Mouse (Mus musculus): ENCODE measurements around the gene Cldn4. TPM values are rescaled to one million over a fixed set of nuclear protein-coding genes. Genes with fewer than 3 reads are reported as not detected.
"Not testable (repeated sequence)": the region's sequence is repeated elsewhere in the genome, so short reads cannot be mapped to it uniquely, and the experiment has no call there.

The Cldn4 gene
- total RNA-seq, 2 experiments from 2014 or later, result 0.84 TPM; not detected in 1

DNA sequence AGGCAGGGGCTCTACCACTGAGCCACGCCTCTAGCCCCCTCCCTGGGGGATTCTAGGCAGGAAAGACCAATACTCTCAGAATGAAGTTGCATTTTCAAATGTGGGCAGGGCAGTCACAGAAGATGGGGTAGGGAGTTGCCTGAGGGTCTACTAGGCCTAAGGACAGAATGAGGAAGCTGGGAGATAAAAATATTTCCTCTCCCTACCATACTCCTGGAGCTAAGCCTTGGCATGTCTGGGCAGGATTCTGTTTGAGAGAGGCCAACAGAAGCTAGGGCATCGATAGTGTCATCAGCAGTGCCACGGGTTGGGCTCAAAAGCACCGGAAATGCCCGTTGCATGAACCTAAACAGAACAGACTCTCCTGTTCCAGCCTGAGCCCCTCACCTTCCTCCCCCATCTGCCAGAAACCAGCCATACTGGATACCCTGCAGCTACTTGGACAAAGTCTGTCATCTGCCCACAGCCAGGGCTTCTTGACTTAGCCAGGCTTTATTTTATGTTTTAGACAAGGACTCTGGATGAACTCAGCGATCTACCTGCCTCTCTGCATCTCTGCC lies 10.0 kb downstream of the Cldn4 start:
- ATAC-seq (replicated peaks; ENCODE audit: low FRiP score, poor library complexity, severe bottlenecking), result no peak

DNA sequence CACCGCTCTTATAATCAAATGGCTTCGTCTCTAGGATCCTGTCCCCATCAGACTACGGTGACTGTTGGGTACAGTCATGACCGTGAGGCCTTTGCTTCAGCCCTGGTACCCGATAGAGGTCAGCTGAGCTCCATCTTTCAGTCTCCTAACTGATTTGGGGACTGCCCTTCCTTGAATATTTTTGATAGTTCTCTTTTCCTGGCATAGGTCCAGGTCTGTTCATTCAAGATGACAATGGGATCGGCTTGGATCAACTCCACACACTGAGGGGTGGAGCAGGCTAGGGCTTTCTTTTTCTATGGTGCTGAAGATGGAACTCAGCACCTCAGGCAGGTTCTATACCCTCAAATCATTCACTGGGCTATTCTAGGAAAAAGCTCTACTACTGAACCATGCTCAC lies 10.7 kb downstream of the Cldn4 start:
- no peak for ATAC-seq (replicated peaks; ENCODE audit: low FRiP score, poor library complexity, severe bottlenecking)

DNA sequence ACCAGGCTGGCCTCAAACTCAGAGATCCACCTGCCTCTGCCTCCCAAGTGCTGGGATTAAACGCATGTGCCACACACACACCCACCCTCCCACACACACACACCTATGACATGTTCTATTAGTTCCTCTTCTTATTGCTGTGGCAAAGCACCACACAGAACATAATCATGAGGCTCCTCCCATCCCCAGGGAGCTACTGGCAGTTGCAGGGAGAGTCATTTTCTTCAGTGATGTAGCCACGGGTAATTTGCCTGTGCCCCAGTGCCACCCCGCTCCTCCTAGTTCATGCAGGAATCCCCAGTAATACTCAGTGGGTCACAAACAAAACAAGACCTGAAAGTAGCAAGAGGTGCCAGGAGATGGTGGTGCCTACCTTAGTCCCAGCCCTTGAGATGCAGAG lies 12.1 kb downstream of the Cldn4 start:
- no peak for ATAC-seq (replicated peaks; ENCODE audit: low FRiP score, poor library complexity, severe bottlenecking)

DNA sequence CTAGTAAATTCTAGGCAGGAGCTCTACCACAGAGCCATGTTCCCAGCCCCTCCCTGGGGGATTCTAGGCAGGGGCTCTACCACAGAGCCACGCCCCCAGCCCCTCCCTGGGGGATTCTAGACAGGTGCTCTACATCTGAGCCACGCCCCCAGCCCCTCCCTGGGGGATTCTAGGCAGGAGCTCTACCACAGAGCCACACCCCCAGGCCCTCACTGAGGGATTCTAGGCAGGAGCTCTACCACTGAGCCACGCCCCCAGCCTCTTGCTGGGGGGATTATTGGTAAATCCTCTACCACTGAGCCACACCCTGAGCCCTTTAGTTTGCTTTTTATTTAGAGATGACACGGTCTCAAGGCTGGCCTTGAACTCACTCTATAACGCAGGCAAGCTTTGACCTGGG lies 13.0 kb downstream of the Cldn4 start:
- ATAC-seq (replicated peaks; ENCODE audit: low FRiP score, poor library complexity, severe bottlenecking), result not testable (repeated sequence)

DNA sequence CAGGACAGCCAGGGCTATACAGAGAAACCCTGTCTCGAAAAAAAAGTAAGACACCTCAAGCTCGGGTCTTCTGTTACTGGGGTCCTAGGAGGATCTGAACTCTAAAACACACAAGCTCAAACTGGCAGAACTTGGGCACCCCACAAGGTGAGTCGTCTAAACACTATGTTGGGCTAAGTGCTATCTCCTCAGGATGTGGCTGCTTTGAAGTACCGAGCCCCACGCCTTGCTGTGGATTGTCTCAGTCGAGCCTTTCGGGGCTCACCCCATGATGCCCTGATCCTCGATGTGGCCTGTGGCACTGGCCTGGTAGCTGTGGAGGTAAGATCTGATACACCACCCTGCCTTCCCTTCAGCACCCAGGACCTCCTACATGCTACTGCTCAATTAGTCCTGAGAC lies 13.5 kb downstream of the Cldn4 start:
- ATAC-seq (replicated peaks; ENCODE audit: low FRiP score, poor library complexity, severe bottlenecking), result no peak

DNA sequence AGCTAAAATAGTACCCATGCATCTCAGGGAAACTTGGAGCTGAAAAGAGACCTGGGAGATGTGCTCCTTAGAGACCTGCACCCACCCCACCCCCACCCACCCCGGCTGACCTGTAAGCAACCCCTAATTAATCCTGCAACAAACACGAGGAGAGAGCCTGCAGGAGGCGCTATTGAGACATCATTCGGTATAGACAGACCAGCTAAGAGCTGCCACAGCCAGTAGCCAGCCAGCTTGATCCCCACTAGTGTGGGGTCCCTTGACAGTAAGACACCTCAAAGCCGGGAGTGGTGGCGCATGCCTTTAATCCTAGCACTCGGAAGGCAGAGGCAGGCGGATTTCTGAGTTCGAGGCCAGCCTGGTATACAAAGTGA lies 13.8 kb downstream of the Cldn4 start:
- peak; percentile 64 for ATAC-seq (replicated peaks; ENCODE audit: low FRiP score, poor library complexity, severe bottlenecking)

DNA sequence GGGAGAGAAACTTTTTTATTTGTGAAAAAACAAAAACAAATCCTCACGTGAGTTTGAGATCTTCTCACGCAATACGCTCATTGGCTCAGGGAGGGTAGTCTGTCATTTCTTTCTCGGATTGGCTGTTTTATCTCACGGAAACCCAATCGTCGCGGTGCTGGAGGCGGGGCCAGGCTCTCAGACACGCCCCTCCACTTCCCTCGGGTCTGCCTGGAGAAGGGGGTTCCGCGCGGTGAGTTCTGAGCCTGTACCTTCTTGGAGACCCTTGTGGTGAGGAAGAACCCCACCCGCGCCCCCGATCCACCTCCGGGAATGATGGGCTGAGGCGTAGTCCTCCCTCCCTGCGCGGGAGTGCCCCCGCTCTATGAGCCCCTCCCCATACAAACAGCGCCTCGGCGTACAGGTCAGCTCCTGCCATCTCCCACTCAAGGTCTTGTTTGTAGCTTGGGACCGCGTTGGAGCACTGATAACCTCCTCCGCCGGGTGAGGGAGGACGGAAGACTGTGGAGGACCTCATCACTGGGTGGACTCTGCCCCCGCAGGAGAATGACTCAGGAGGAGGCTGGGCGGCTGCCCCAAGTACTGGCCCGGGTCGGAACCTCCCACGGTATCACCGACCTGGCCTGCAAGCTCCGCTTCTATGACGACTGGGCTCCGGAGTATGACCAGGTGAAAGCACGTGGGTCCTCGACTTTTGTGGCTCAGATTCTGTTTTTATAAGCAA lies 14.4 kb downstream of the Cldn4 start, which contains the start of gene Mettl27:
Gene Mettl27, plus strand, starts transcription at position 190 of the 724 bp plus-strand sequence.
- ATAC-seq (replicated peaks; ENCODE audit: low FRiP score, poor library complexity, severe bottlenecking), result peak; percentile 94

DNA sequence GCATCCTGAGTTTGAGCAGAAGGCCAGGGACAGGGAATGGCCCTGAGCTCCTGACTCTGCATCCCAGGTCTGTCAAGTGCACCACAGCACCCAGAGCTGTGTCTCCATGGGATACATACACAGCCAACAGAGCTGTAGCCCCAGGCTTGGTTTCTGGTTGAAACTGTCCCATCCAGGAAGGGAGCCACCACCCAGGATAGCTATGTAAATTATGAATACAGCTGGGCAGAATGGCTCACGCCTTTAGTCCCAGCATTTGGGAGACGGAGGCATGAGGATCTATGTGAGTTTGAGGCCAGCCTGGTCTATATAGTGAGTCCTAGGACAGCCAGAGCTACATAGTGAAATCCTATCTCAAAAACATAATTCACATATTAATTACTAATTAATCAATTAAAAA lies 16.7 kb downstream of the Cldn4 start:
- ATAC-seq (replicated peaks; ENCODE audit: low FRiP score, poor library complexity, severe bottlenecking), result no peak

DNA sequence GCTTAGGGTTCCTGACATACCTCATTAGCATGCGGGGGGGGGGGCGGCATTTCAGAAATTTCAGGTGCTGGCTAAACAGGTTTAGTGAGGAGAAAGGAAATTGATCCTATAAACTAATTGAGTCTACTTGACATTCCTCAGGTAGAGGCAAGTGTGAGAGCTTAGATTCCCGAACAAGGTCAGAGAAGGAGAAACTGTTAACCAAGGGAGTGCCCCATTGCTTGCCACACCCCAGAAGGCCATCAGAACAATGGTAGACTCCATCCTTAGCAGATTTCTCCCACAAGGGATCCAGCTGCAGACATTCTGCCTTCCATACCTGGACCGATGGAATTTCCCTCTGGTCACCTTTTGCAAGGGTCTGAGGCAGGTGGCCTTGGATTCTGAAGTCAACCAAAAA lies 20.0 kb downstream of the Cldn4 start:
- ATAC-seq (replicated peaks; ENCODE audit: low FRiP score, poor library complexity, severe bottlenecking), result no peak

DNA sequence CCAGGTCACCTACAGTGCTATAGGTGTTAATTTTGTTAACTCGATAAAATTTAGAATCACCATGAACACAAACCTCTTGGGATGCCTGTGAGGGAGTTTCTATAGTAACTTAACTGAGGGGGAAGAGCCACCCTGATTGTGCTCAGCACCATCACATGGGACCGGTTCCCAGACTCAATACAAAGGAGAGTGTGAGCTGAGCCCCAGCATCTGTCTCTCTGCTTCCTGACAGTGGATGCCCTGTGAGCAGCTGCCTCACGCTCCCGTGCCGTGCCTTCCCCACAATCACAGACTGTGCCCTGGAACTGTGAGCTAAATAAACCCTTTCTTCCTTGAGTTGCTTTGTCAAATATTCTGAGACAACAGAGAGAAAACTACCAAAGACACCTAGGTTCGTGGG lies 23.6 kb downstream of the Cldn4 start:
- ATAC-seq (replicated peaks; ENCODE audit: low FRiP score, poor library complexity, severe bottlenecking), result no peak

DNA sequence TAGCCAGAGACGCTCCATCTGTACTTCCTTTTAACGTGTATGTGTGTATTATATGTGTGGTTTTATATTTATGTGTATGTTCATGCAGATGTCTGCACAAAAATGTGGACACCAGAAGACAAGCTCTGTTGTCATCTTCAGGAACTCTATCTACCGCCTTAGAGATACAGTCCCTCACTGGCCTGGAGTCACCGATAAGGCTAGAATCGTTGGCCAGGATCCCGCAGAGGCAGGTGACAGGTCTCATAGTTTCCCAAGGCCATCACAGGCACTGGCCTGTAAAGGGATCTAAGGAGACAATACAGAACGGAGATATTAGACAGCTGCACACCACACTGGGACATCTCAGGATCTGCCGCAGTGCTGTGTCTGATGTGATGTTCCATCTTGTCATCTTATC lies 25.6 kb downstream of the Cldn4 start:
- ATAC-seq (replicated peaks; ENCODE audit: low FRiP score, poor library complexity, severe bottlenecking), result peak; percentile 61

DNA sequence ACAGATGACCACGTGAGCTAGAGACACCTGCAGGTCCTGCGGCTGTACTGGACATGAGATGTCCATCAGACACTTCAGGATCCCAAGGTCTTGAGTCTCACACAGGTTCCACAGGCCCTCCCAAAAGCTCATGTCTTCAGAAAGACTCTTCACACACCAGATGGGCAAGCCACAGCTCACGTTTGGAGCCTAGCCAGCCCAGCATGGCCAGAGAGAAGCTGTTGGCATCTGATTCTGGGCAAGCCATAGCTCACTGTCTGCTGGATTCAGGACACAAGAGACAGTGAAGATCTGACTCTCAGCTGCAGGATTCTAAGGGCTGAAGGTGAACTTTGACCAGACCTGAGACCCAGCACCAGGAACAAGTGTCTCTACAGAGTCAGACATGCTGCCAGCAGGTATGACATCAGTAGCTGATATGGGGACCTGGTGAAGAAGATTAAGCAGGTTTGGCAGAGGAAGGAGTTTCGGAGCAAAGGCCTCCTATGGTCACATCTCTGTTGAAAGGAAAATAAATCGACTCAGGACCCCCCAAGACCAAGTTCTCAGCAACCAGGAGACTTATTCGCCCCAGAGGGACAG lies 26.5 kb downstream of the Cldn4 start:
- ATAC-seq (replicated peaks; ENCODE audit: low FRiP score, poor library complexity, severe bottlenecking), result peak; percentile 32

DNA sequence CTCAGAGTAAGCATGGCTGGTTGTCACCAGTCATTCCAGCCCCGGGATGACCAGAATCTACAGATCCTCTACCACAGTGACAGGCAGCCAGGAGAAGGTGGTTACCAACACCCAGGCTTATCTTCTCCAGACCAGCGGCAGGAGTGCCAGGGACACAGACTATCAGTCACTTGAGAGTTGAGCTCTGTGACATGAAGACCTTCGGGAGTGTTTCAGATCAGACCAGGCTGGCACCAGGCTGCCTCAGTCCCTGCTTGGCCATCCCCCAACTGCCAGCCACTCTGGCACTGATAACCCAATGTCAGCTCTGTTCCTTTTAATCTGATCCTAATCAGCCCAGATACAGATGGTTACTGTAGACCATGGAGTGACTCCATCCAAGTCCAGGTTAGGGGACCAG lies 27.6 kb downstream of the Cldn4 start:
- peak; percentile 65 for ATAC-seq (replicated peaks; ENCODE audit: low FRiP score, poor library complexity, severe bottlenecking)

DNA sequence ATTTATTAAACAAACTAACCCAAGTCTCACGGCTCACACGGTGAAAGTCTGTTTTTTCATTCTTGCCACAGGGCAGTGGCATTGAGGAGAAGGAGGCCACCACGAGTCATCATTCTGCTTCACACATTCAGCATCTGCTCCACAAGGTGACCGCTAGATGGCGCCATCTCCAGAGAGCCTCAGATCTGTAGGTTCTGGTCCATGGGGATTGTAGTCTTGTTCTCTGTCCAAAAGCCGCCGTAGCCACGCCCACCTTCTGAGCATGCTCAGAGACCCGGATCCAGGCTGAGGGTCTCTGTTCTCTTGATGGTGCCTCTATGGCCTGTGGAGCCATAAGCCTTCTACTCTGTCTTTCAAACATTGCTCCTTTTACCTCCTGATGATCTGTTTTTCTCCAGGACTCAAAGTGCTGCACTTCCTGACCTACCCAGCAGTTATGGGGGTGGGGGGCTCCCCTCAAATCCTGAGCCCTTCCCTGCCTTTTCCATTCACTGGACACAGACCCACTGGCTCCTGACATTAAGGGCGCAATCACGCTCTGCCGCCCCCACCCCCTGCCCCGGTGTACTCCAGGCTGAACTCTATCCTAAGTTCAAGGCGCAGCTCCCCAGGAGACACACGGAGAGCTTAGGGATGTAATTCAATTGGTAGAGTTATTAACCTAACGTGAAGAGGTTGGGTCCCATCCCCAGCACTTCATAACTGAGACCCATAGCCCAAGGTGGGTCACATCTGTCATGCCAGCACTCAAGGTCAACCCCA lies 28.5 kb downstream of the Cldn4 start:
- ATAC-seq (replicated peaks; ENCODE audit: low FRiP score, poor library complexity, severe bottlenecking), result peak; percentile 18

DNA sequence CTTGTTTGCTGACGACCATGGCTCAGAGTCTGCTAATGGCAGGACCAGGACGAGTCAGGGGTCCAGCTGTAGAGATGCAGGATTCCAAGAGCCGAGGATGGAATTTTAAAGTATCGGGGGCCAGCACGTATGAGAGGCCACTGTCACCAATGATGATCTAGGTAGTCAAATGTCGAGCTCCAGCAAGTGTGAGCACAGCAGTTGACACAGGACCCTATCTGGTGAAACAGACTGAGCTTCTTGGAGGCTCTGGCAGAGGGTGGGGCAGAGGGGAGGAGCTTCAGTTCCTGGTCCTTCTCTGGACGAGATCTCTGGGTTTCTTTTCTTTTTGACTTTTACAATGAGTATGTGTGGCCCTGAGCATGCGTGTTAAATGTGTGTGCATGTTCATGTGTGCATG lies 31.4 kb downstream of the Cldn4 start, which contains the start of gene Cldn13:
Gene Cldn13, minus strand, starts transcription at position 216 of the 400 bp plus-strand sequence.
- peak; percentile 47 for ATAC-seq (replicated peaks; ENCODE audit: low FRiP score, poor library complexity, severe bottlenecking)

DNA sequence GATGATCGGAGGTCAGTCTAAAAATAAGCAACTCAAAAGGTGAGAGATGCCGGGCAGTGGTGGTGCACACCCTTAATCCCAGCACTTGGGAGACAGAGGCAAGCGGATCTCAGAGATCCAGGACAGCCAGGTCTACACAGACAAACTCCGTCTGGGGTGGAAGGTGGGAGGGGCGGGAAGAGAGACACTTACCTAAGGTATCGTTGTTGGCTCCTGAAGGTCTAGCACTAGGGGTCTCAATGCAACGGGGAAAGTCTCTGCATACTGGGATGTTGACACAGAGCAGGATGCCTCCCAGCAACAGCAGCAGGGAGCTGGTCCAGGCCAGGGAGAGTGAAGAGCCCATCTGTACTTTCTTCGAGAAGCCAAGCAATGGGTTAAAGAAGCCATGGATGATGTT lies 32.2 kb downstream of the Cldn4 start:
- ATAC-seq (replicated peaks; ENCODE audit: low FRiP score, poor library complexity, severe bottlenecking), result no peak

DNA sequence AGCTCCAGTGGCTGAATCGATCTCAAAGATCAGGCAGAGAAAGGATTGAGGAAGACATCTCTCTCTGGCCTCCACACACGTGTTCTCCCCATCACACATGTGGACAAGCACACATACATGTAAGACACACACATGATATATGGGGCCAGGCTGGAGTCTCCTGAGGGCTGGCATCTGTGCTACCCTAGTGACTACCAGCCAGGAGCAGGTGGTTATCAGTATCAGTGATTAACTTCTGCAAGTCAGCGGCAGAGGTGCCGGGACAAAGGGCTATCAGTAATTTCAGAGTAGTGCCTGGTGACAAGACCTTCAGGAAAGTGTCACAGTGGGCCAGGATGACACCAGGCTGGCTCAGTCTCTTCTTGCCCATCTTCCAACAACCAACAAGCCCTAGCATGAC lies 33.0 kb downstream of the Cldn4 start:
- ATAC-seq (replicated peaks; ENCODE audit: low FRiP score, poor library complexity, severe bottlenecking), result peak; percentile 67

DNA sequence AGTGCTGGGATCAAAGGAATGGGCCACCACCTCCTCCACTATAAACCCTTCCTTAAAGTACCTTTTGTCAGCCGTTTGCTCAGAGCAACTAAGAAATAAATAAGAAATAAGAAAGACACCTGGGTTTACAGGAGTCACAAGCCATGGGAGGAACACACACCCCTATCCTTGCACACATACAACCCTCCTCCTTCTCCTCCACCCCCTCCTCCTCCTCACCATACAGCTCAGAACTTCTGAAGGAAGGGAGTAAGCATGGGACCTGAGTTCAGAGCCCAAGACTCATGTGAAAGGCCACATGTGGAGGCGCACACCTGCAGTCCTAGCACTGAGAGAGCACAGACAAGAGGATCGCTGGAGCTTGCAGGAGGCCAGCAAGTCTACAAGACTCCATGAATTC lies 33.4 kb downstream of the Cldn4 start:
- ATAC-seq (replicated peaks; ENCODE audit: low FRiP score, poor library complexity, severe bottlenecking), result peak; percentile 3; the same call in 1 of the 2 replicates

DNA sequence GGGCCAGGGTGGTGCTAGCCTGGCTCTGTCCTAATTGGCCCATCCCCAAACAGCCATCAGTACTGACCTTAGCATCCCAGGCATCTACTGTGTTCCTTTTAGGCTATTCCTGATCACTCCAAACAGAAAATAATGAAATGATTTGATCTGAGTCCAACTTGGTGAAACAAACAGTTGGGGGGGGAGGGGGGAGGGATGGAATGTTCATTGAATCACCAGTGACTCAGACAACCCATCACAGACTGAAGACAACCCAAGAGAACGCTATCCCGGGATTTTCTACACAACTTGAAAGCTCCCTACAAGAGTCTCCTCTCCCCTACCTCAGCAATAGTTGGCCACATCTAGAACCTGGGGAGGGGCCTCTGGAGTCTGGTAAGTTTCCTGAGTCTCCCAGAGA lies 34.8 kb downstream of the Cldn4 start:
- no peak for ATAC-seq (replicated peaks; ENCODE audit: low FRiP score, poor library complexity, severe bottlenecking)

DNA sequence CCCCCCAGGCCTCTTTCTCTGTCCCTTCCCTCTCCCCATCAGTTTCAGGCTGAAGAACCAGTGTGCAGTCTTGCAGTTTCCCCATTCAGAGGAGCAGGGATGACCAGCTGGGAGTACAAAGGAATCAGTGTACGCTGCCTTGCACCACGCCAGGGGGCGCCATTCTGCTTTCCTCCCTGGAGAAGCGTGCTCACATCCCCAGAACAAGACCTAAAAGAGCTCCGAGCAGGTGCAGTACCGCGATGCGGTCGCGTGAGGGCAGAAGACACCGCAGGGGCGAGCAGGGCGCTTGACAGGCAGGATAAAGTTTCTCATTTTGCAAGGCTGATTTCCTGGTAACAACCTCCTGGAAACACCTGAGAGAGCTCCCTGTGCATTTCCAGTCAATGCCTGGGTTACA lies 39.6 kb downstream of the Cldn4 start:
- peak; percentile 90 for ATAC-seq (replicated peaks; ENCODE audit: low FRiP score, poor library complexity, severe bottlenecking)

DNA sequence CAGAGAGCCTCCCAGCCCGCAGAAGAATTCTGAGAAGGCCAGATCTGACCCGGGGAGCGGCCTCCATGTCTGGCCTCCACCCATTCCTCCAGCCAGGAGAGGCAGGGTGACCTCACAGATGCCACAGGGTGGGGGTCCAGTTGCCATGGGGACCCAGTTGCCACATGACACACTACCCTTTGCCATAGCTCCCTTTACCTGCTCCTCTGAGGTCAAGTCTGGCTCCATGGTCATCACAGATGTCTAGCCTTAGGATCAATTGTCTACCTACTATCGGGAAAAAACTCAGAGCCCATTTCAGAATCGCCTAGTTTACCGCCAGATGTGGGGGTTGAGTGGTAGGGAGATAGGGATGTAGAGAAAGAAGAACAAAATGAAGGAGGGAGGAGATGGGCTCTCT lies 40.1 kb downstream of the Cldn4 start, which contains the start of gene Tmem270:
Gene Tmem270, minus strand, starts transcription at position 101 of the 400 bp plus-strand sequence.
- ATAC-seq (replicated peaks; ENCODE audit: low FRiP score, poor library complexity, severe bottlenecking), result no peak

All from erythroid progenitor cell, adult 5-6 weeks (primary cell).